Mouse (Mus musculus) adrenal gland, postnatal 14 days (tissue): ENCODE data around the gene Anxa1. TPM values are rescaled to one million over a fixed set of nuclear protein-coding genes. Genes with fewer than 3 reads are reported as not detected.

ENCODE experiments used
- DNase-seq: peaks from one replicate; pipeline ENCODE4 v3.0.0; 2021; ENCODE audit warnings: mixed read lengths
- long read RNA-seq, 2 experiments: library from polyadenylated mRNA; stranded (forward); transcript quantifications; one replicate each; pipeline ENCODE4 v2.0.0; 2021
- total RNA-seq: library from RNA; stranded (reverse); gene quantifications from 2 replicates; pipeline ENCODE4 v1.2.3, GENCODE M21; 2021

Gene Anxa1
- total RNA-seq, result 20.9 and 22.8 TPM in 2 replicates
- long read RNA-seq, experiment 1, transcript Anxa1-201 (13 exons, 1,674 nt), result major isoform, 20 of 22 reads
- long read RNA-seq, experiment 1, partial matches to known transcripts, result 0 of 22 reads
- long read RNA-seq, experiment 1, other reads (novel, unspliced or antisense), result 2 of 22 reads
- long read RNA-seq, experiment 2, transcript Anxa1-201 (13 exons, 1,674 nt), result major isoform, 22 of 24 reads
- long read RNA-seq, experiment 2, partial matches to known transcripts, result 0 of 24 reads
- long read RNA-seq, experiment 2, other reads (novel, unspliced or antisense), result 2 of 24 reads

GRCm38 (mm10) chr19:20390455-20390994 lies at the start of gene Anxa1:
TSS of gene Anxa1 (minus strand) at chr19:20390944.
- DNase-seq, result no peak

- no peak for DNase-seq
These were observed 46.3 kb upstream of the Anxa1 start for GRCm38 (mm10) chr19:20437043-20437442.

GRCm38 (mm10) chr19:20434541-20434940 lies 43.8 kb upstream of the Anxa1 start:
- peak; percentile 75 for DNase-seq

- DNase-seq, result no peak
These were observed 43.2 kb upstream of the Anxa1 start for GRCm38 (mm10) chr19:20433966-20434365.

GRCm38 (mm10) chr19:20426443-20427161 lies 35.9 kb upstream of the Anxa1 start:
- DNase-seq, result no peak

GRCm38 (mm10) chr19:20411276-20411675 lies 20.5 kb upstream of the Anxa1 start:
- no peak for DNase-seq

- no peak for DNase-seq
These were observed 19.1 kb upstream of the Anxa1 start for GRCm38 (mm10) chr19:20409541-20410528.

- no peak for DNase-seq
These were observed 15.7 kb upstream of the Anxa1 start for GRCm38 (mm10) chr19:20406475-20406874.

GRCm38 (mm10) chr19:20405015-20405414 lies 14.3 kb upstream of the Anxa1 start:
- no peak for DNase-seq

- DNase-seq, result no peak
These were observed 13.0 kb upstream of the Anxa1 start for GRCm38 (mm10) chr19:20403740-20404139.

- DNase-seq, result no peak
These were observed 12.5 kb upstream of the Anxa1 start for GRCm38 (mm10) chr19:20403219-20403618.

GRCm38 (mm10) chr19:20402516-20403200 lies 11.9 kb upstream of the Anxa1 start:
- no peak for DNase-seq

- no peak for DNase-seq
These were observed 11.2 kb upstream of the Anxa1 start for GRCm38 (mm10) chr19:20401961-20402360.

- no peak for DNase-seq
These were observed 8.4 kb upstream of the Anxa1 start for GRCm38 (mm10) chr19:20399187-20399586.

GRCm38 (mm10) chr19:20397092-20397491 lies 6.3 kb upstream of the Anxa1 start:
- no peak for DNase-seq

GRCm38 (mm10) chr19:20393556-20394274 lies 3.0 kb upstream of the Anxa1 start:
- peak; percentile 35 for DNase-seq

- DNase-seq, result no peak
These were observed 1.0 kb downstream of the Anxa1 start for GRCm38 (mm10) chr19:20389723-20390122.

GRCm38 (mm10) chr19:20389245-20389644 lies 1.5 kb downstream of the Anxa1 start:
- no peak for DNase-seq

- no peak for DNase-seq
These were observed 2.5 kb downstream of the Anxa1 start for GRCm38 (mm10) chr19:20388276-20388675.

- DNase-seq, result peak; percentile 24
These were observed 4.4 kb downstream of the Anxa1 start for GRCm38 (mm10) chr19:20386296-20386695.

- no peak for DNase-seq
These were observed 5.1 kb downstream of the Anxa1 start for GRCm38 (mm10) chr19:20385645-20386044.
